Mouse (Mus musculus) adrenal gland, adult 18-20 months (tissue): ENCODE measurements around the gene Lrrc2. TPM values are rescaled to one million over a fixed set of nuclear protein-coding genes. Genes with fewer than 3 reads are reported as not detected.

Source experiments
- microRNA-seq, 2 experiments: library from miRNA; unstranded; fragments of <30 nt; microRNA quantifications; one replicate each; pipeline ENCODE4 v1.2.0; 2021; ENCODE audit warnings: borderline number of aligned reads in 2 of 2
- total RNA-seq, 2 experiments: library from RNA; stranded (reverse); gene quantifications; 1 replicate in 1 of 2; 2 replicates in 1 of 2; pipeline ENCODE4 v1.2.3; 2021

Gene Lrrc2
- total RNA-seq, 2 experiments from 2014 or later, result 4.0 to 10.4 TPM

Small RNAs within 50 kb of the gene (microRNA-seq; reads per million reads assigned to microRNA genes)
- gene Gm24269, result 0 reads per million in 2 experiments

Other genes starting within 250 kb of the Lrrc2 start
- gene Myl3, start 209.7 kb upstream of the Lrrc2 start, total RNA-seq, result 1 to 10 TPM in 1 of 2 experiments, under 1 TPM in 1; 0.93 to 4.1 TPM
- 10 to 100 TPM; 11.3 to 34.2 TPM for gene Pth1r, start 204.4 kb upstream of the Lrrc2 start, total RNA-seq
- not detected for gene Prss42, start 153.4 kb upstream of the Lrrc2 start, total RNA-seq
- not detected for gene Prss44, start 137.6 kb upstream of the Lrrc2 start, total RNA-seq
- gene Prss43, start 124.9 kb upstream of the Lrrc2 start, total RNA-seq, result not detected
- not detected for gene Prss45, start 117.0 kb upstream of the Lrrc2 start, total RNA-seq
- gene Prss46, start 107.0 kb upstream of the Lrrc2 start, total RNA-seq, result not detected
- gene Prss50, start 93.6 kb upstream of the Lrrc2 start, total RNA-seq, result not detected
- gene Als2cl, start 71.7 kb upstream of the Lrrc2 start, total RNA-seq, result 10 to 100 TPM; 16.5 to 32.6 TPM
- 1 to 10 TPM; 2.1 to 4.7 TPM for gene Tmie, start 71.4 kb upstream of the Lrrc2 start, total RNA-seq
- not detected for gene Fam240a, start 34.7 kb upstream of the Lrrc2 start, total RNA-seq
- not detected for gene Tdgf1, start 5.4 kb upstream of the Lrrc2 start, total RNA-seq
- gene Rtp3, start 39.0 kb downstream of the Lrrc2 start, total RNA-seq, result 1 to 10 TPM; 3.8 to 5.4 TPM
- 1 to 10 TPM; 1.2 to 1.7 TPM for gene Ltf, start 67.7 kb downstream of the Lrrc2 start, total RNA-seq
- 10 to 100 TPM in 1 of 2 experiments, 1 to 10 TPM in 1; 9.3 to 10.2 TPM for gene Ccrl2, start 106.0 kb downstream of the Lrrc2 start, total RNA-seq
- gene Lrrfip2, start 166.0 kb downstream of the Lrrc2 start, total RNA-seq, result 10 to 100 TPM; 48.8 to 58.4 TPM